Mouse (Mus musculus) R1 (cell line): ENCODE measurements around the gene Ppp1ca.

Experiments used
- DNase-seq: peaks from one replicate; pipeline ENCODE4 v3.0.0-alpha.2; 2018; ENCODE audit warnings: low read depth, low spot score

Gene Ppp1ca

DNA sequence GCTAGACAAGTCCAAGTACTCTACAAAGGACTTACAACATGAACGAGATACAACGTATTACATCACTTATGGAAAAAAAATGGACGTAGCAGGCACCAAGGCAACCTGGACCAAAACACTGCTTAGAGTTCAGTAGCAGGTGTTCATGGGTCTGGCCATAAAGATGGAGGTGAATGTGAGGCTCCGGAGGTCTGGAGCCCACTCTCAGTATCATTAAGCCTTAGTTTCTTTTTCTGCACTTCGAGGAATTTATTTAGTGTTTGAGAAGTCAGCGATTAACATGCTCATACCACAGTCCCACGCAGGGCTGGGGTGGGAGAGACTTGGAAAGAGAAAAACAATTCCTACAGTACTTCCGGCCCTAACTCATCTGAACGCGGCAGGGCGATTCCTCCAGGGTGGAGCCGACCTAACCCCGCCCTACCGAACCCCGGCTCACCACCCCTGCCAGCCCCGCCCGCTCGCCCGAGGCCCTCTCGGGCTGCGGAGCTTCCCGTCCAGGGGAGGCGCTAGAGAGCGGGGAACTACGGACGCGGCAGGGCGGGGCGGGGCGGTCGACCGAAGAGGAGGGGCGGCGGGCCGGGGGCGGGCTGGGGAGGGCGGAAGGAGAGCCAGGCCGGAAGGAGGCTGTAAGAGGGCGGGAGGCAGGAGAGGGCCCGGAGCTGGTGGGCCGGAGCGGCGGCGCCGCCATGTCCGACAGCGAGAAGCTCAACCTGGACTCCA lies at the start of gene Ppp1ca:
Gene Ppp1ca, plus strand, starts transcription at position 538 of the 723 bp plus-strand sequence.
- peak; percentile 94 for DNase-seq

DNA sequence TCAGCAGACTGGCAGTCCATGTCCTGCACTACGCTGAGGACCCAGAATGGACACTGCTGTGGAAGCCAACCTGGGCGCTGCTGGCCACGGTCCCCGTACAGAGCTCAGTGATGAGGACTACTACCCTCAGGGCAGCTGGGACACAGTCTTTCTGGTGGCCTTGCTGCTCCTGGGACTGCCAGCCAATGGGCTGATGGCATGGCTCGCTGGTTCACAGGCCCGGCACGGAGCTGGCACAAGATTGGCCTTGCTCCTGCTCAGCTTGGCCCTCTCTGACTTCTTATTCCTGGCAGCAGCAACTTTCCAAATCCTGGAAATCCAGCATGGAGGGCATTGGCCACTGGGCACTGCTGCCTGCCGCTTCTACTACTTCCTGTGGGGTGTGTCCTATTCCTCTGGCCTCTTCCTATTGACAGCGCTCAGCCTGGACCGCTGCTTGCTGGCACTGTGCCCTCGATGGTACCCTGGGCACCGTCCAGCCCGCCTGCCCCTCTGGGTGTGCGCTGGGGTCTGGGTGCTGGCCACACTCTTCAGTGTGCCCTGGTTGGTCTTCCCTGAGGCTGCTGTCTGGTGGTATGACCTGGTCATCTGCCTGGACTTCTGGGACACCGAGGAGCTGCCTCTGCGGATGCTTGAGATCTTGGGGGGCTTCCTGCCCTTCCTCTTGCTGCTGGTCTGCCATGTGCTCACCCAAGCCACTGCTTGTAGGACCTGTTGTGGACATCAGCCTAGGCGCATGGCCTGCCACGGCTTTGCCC lies 49.3 kb upstream of the Ppp1ca start:
- DNase-seq: no peak

DNA sequence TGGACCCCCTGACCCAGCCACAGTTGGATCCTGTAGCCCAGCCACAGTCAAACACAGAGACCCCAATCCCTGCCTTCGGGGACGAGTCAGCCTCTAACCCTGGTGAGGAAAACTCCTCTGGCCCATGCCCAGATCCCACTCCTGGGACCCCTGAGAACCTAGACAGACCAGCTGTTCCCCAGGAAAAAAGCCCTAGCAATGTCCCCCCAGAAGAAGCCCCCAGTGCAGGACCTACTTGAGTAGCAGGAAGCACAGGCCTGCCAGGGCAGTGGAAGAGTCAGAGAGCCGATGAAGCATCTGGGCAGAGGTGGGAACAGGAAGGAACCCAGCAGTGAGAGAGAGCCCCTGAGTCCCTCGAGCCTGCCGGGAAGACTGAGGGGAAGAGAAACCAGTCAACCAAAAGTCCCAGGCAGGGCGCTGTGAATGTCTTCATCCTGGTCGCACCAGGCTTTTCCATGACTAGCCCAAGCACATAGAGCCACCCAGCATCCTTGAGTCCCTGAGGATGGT lies 48.1 kb upstream of the Ppp1ca start, which contains the start of gene Cabp4:
Gene Cabp4, minus strand, starts transcription at position 275 of the 510 bp plus-strand sequence.
- no peak for DNase-seq

DNA sequence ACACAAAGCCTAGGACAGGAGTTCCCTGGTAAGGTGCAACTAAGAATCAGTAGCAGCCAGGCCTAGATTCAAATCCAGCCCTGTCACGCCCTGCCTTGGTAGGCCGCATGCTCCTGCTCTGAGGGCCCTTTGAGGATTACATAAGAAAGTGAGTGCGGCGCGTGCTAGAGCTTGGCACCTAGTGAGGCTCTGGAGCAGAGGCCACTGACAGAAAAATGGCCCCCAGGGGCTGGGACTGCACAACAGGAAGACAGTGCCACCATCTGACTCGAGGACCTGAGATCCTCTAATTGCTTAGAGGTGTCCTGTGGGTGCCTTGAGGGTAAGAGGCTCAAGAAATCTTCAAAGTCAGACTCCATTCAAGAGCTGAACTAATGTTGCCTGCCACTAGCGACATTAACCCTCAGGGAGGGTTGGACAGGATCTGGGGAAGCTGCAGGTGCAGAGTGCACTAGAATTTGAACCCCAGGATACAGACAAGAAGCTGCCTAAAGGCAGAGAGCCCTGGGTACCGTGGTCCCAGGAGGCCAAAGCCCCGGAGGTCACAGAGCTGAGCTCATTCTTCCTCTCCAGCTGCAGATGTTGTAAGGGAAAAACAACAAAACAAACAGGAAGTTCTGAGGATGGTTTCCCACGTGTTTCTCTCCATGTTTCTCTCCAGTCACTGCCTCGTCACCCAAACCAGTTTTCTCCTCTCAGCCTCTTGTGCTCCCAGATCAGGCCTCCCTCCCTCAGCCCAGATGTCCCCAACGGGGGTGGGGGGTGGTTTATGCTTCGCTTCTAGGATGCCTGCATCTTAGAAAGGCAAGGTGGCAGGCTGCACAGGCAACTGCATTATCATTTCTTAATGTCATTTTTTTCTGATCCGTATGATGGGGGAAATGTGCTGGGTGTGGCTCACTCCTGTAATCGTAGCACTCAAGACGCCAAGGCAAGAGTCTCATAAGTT lies 47.0 kb upstream of the Ppp1ca start:
- no peak for DNase-seq

DNA sequence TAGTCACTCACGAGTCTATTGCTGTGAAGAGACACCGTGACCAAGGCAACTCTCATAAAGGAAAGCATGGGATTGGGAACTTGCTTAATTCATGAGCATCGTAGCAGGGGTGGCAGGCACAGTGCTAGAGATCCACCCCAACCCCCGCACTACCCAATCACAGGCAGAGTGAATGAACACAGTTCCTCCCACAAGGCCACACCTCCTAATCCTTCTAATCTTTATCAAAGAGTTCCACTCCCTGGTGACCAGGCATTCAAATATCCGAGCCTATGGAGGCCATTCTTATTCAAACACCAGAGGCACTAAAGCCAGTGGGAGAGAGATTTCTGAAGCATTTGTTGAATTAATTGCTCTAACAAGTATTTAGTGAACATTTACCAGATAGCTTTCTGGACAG lies 45.9 kb upstream of the Ppp1ca start:
- peak; percentile 80 for DNase-seq

DNA sequence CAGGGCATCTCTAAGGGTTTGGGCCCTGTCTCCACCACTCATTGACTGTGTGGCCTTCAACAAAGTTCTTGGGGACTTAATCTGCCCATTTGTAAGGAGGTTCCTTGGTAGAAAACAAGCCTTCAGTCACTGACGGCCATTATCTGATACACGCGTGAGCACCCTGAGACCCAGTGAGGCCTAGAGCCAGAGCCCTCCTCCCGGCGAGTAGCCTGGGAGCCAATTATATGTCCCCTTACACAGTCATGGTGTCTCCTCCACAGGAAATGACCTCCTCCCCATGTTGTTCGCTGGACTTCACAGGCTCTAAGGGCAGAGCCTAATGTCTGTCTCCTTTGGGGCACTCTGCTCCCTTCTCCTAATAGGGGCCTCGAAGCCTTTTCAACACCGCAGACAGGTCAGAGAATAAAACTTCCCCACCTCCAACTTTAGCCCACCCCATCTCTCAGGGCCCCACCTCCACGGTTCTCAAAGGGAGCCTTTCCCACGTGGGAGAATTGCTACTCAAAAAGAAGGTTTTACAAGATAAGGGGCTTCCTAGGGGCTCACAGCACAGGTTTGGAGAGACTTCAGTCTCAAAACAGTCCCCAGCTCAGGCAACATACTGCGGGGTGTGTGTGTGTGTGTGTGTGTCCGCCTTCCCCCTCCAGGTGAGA lies 45.4 kb upstream of the Ppp1ca start:
- no peak for DNase-seq

DNA sequence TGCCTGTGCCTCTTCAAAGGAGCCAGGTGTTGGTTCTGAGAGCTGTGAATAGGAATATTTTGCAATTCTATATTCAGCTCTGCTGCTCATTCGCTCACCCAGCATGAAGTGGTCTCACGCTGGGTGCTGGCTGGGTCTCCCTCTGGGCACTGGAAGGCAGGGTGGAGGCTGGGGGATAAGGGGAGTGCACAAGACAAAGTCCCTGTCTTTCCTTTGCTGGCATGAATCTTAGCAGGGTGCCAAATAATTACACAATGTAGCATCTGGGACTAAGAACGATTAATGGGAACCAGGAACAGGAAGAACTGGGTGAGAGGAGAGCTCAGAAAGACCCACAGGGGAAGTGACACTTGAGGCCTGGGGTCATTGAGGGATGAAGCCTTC lies 44.9 kb upstream of the Ppp1ca start:
- no peak for DNase-seq

DNA sequence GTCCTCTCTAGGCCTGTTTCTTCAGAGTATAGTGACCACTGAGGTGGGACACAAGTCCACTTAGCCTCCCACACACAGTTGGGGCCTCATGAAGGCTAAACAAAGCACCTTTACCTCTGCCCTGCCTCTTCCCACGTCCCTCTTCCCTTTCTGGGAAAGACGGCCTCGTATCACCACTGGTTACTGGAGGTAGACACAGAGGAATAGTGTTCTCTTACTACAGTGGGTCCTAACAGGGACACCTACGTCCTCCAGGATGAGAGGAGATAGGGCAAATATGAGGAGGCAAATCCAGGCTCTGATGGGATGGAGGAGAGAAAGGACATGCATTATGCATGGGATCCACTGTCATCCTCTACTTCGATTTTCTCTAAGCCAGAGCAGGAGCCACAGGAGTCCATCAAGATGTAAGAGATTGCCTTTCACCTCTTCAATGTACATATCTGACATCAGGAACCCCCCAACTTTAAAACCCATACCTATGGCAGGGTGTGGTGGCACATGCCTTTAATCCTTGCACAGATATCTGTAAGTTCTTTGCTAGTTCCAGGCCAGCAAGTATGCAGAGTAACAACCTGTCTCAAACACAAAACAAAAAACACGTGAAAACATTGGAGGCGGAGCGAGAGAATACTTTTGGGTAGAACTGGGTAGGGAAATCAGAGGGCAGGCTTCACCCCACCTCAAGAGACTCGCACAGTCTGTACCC lies 43.9 kb upstream of the Ppp1ca start:
- no peak for DNase-seq

DNA sequence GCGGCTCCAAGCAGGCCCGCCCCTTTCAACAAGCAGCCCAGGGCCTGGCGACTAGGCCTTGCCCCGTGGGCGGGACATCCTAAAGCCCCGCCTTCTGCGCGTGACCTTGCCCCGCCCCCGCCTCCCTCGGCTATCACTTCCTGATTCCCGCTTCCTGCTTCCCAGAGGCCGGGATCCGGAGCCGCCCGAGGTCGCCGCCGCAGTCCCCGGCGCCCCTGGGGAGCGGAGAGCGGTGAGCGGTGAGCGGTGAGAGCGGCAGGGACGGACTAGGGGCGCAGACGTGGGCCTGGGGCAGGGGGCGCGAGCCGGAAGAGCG lies 43.4 kb upstream of the Ppp1ca start, which contains the start of gene Coro1b:
Gene Coro1b, plus strand, starts transcription at position 129 of the 316 bp plus-strand sequence.
- DNase-seq: peak; percentile 93

DNA sequence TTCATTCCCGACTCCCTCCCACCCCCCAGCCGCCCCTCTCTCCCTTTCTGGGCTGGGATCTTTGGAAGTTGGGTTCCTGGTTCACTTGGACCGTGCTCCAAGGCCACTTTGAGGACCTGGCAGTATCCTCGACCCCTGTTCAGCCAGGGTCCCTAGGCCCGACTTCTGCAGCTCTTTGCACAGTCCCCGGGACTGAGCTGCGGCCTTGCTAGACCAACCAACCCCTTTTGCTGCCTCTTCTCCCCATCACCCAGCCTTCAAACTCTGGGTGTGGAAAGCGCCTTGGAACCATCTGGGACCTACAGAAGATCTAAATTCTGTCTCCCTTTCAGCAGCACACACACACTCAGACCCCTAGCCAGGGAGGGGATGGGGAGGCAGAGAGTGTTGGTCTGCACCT lies 43.0 kb upstream of the Ppp1ca start:
- DNase-seq: no peak

DNA sequence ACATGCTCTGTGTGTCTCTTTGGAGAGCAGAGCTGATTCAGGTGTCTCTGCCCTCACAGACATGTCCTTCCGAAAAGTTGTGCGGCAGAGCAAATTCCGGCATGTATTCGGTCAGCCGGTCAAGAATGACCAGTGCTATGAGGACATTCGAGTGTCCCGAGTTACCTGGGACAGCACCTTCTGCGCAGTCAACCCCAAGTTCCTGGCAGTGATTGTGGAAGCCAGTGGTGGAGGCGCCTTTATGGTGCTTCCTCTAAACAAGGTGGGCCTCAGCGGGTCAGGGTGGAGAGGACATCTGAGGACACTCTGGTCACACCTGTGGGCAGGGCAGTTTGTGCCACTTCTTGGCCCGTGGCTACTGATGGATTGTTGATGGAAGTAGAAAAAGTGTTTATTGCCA lies 42.6 kb upstream of the Ppp1ca start:
- no peak for DNase-seq

DNA sequence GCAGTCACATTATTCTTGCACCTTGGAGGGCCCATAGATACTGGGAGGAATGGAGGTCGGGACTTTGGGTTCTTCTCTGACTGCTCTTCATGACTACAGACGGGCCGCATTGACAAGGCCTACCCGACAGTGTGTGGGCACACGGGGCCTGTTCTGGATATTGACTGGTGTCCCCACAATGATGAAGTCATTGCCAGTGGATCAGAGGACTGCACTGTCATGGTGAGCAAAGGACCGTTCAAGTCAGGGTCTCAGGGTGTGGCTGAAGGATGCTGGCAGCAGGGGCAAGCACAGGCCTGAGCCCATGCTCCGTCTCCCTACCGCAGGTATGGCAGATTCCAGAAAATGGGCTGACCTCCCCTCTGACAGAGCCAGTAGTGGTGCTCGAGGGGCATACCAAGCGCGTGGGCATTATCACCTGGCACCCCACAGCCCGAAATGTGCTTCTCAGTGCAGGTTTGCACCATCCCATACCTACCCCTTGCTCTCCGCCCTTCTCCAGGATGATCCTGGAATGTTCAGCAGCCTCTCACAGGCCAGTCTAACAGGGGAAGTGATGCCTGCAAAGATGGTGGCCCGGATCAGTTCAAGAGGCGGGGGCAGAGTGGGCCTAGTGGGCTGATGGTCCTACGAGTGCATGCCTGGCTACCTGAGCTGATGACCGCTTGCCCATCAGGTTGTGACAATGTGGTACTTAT lies 42.0 kb upstream of the Ppp1ca start:
- DNase-seq: no peak

DNA sequence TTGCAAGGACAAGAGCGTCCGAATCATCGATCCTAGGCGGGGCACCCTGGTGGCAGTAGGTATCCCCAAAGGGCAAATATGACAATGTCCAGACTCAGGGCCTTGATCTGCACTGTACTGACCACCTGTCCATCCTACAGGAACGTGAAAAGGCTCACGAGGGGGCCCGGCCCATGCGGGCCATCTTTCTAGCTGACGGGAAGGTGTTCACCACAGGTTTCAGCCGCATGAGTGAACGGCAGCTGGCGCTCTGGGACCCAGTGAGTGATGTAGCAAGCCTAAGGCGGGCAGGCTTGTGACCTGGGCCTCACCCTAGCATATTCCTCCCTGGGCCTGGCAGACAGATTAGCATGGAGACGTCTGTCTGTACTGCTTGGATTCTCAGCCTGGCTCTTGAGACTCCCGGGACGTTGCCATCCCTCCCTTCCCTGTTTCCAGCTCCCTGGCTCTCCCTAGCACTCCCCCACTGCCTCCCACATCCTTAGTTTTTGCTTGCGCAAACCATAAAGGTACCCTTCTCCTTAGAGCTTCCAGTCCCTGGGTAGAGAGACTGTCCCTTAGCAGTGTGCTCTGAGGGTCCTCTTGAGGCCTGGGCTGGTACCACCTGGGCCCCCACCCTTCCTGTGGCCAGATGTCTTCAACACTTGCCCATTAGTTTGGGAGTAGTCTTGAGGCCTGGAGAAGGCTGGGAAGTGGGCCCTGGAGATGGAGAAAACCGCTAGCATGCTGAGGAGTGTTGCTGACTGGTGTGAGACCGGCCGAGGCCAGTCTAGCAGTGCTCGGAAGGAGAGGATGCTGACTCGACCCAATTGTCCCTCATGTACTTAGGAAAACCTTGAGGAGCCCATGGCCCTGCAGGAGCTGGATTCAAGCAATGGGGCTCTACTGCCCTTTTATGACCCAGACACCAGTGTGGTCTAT lies 41.0 kb upstream of the Ppp1ca start:
- no peak for DNase-seq

DNA sequence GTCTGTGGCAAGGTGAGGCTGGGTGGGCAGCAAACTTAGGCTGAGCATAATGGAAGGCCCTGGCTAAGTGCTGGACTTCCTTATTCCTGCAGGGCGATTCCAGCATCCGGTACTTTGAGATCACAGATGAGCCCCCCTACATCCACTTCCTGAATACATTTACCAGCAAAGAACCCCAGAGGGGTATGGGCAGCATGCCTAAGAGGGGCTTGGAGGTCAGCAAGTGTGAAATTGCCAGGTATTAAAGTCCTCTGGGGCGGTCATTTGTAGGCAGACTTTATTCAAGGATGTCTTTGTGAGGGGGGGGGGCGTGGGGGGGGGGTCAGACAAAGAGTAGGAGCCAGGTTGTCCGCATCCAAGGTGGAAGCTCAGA lies 40.4 kb upstream of the Ppp1ca start:
- no peak for DNase-seq

DNA sequence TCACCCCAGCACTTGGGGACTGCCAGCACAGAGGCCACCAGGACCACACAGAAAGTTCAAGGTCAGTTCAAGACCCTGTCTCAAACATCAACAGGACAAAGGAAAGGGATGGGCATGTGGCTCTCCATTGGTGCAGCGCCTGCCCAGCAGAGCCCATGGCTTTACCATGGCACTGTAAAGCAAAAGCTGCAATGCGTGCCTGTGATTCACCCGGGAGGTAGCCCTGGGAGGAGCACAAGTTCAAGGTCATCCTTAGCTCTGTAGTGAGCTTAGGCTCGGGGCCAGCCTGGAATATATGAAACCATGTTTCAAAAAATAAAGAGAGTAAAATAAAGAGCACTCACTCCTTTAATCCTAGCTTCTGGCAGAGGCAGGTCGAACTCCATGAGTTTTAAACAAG lies 40.0 kb upstream of the Ppp1ca start:
- DNase-seq: peak; percentile 23

DNA sequence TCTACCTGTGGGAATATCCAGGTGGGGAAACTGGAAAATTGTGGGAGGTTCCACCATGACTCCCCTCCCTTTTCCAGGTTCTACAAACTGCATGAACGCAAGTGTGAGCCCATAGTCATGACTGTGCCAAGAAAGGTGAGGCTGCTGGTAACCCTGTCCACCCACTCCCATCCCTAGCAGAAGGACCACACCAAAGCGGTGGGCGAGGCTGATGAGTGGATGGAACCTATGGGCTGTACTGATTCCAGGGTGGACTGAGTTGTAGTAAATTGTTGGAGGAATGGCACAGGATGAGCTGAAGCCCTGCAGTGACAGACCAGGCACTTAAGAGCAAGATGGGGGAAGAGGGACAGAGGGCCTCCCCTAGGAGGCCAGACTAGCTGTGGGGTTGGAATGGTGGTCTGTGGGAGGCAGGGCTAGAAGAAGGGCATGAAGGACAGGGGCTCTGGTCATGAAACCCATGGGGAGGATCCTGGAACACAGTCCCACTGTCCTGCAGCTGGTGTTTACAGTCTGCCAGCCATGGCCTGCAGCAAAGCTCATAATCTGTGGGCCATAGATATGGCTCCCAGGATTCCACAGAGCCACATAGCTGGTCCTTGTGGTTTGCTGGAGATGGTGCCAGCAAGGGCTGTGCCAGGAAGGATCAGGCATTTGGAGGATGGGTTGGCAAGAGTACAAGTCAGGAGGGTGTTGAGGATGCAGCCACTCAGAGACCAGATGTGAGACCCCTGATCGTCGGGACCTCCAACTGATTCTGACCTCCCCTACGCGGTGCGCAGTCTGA lies 39.2 kb upstream of the Ppp1ca start:
- DNase-seq: no peak

DNA sequence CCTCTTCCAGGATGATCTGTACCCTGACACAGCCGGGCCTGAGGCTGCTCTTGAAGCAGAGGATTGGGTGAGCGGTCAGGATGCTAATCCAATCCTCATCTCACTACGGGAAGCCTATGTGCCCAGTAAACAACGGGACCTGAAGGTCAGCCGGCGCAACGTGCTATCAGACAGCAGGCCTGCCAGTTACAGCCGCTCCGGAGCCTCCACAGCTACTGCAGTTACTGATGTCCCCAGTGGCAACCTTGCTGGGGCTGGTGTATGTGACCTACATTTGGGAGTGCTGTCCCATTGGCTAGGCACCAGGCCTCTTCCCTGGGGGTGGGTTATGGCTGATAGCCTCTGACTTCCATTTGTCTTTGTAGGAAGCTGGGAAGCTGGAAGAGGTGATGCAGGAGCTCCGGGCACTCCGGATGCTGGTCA lies 38.6 kb upstream of the Ppp1ca start, which contains the start of gene Ptprcap:
Gene Ptprcap, plus strand, starts transcription at position 373 of the 423 bp plus-strand sequence.
- DNase-seq: no peak
